Mouse (Mus musculus): Measurements from ENCODE around the gene Pkib. TPM values are rescaled to one million over a fixed set of nuclear protein-coding genes. Genes with fewer than 3 reads are reported as not detected.

The Pkib gene
- total and polyA plus RNA-seq, 3 experiments, result not detected

- TF ChIP-seq POLR2A (IDR thresholded peaks at IDR 0.05; ENCODE audit: control insufficient read depth in 1 of 2, insufficient read depth in 1 of 2, low read depth in 1 of 2, low read length in 2 of 2, poor library complexity in 1 of 2) (no peak), USF2 (IDR thresholded peaks at IDR 0.05; ENCODE audit: borderline replicate concordance in 1 of 2, insufficient read depth in 1 of 2, low read depth in 1 of 2, low read length in 2 of 2) (no peak), SIN3A (IDR thresholded peaks at IDR 0.05; ENCODE audit: low read length) (no peak), MAFK (IDR thresholded peaks at IDR 0.05; ENCODE audit: borderline replicate concordance, low read depth, low read length) (no peak), MYC (IDR thresholded peaks at IDR 0.05; ENCODE audit: low read depth, low read length) (no peak), TCF12 (IDR thresholded peaks at IDR 0.05; ENCODE audit: low read depth, low read length) (no peak), KAT2A (conservative IDR thresholded peaks at IDR 0.05; ENCODE audit: low read depth, low read length) (no peak), TBP (IDR thresholded peaks at IDR 0.05; ENCODE audit: low read depth, low read length) (no peak), ZC3H11A (IDR thresholded peaks at IDR 0.05; ENCODE audit: low read depth, low read length) (no peak), MAX (IDR thresholded peaks at IDR 0.05; ENCODE audit: low read length) (no peak), RAD21 (IDR thresholded peaks at IDR 0.05; ENCODE audit: low read depth, low read length) (no peak), BHLHE40 (IDR thresholded peaks at IDR 0.05; ENCODE audit: borderline replicate concordance, low read depth, low read length) (no peak), CTCF (IDR thresholded peaks at IDR 0.05 in 2 of 3, conservative IDR thresholded peaks at IDR 0.05 in 1 of 3; ENCODE audit: control insufficient read depth in 1 of 3, insufficient read depth in 1 of 3, low read depth in 2 of 3, low read length in 3 of 3, poor library complexity in 1 of 3, severe bottlenecking in 1 of 3) (no peak), CHD1 (IDR thresholded peaks at IDR 0.05; ENCODE audit: low read depth, low read length) (no peak), POLR2AphosphoS2 (IDR thresholded peaks at IDR 0.05; ENCODE audit: low read length) (no peak), UBTF (IDR thresholded peaks at IDR 0.05; ENCODE audit: borderline replicate concordance, insufficient read depth, low read depth, low read length) (no peak), GATA1 (IDR thresholded peaks at IDR 0.05; ENCODE audit: low read depth, low read length) (no peak), MXI1 (IDR thresholded peaks at IDR 0.05; ENCODE audit: low read depth, low read length) (no peak), HCFC1 (IDR thresholded peaks at IDR 0.05; ENCODE audit: low read depth, low read length) (no peak)
- H3K4me1 ChIP-seq (ENCODE audit: control insufficient read depth in 1 of 2, insufficient read depth in 2 of 2, low read length in 2 of 2), result no peaks in the 10 kb centered on the region
- H3K27me3 ChIP-seq (ENCODE audit: control insufficient read depth in 1 of 2, insufficient read depth in 2 of 2, low read length in 2 of 2), result no peaks in the 10 kb centered on the region
- no peaks in the 10 kb centered on the region for H3K9me3 ChIP-seq (replicated peaks; ENCODE audit: insufficient read depth, low read length)
- no peak overlapping the region for H3K4me3 ChIP-seq (ENCODE audit: control insufficient read depth in 1 of 2, insufficient read depth in 1 of 2, low read depth in 2 of 2, low read length in 2 of 2)
- H3K27ac ChIP-seq (ENCODE audit: control insufficient read depth, low read depth, low read length), result no peak overlapping the region
- no peak for DNase-seq (ENCODE audit: low read depth, low spot score)
- H3K9ac ChIP-seq (ENCODE audit: control insufficient read depth, low read depth, low read length, poor library complexity, severe bottlenecking), result no peak overlapping the region
- no peaks in the 10 kb centered on the region for H3K36me3 ChIP-seq (ENCODE audit: control insufficient read depth in 1 of 2, insufficient read depth in 2 of 2, low read length in 2 of 2)
- H3K79me2 ChIP-seq (ENCODE audit: control insufficient read depth, insufficient read depth, low read length, poor library complexity), result no peaks in the 10 kb centered on the region
These were observed 123.5 kb downstream of the Pkib start for GRCm38 (mm10) chr10:57755201-57755736.

DNA sequence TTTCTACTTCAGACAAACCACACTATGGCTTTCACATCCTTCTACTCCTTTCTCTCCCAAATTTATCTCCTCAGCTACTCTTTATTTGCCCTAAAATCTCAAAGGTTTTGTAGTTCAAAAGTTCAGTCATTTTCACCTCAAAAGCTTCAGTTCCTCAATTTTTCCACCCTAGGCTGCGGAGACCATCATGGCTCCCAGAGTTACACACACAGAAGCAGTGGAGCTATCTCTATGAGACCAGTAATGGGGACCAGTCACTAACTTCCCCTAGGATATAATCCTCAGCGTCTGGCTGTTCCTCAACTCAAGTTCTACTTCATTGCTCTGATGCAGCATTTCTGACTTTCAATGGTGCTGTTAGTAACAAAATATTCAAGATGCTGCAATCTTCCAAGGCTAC is 127.2 kb downstream of the Pkib start:
- no peaks in the 10 kb centered on the region for H3K27me3 ChIP-seq (ENCODE audit: control insufficient read depth in 1 of 2, insufficient read depth in 2 of 2, low read length in 2 of 2)
- H3K36me3 ChIP-seq (ENCODE audit: control insufficient read depth in 1 of 2, insufficient read depth in 2 of 2, low read length in 2 of 2), result no peaks in the 10 kb centered on the region
- no peak overlapping the region for H3K27ac ChIP-seq (ENCODE audit: control insufficient read depth, low read depth, low read length)
- no peaks in the 10 kb centered on the region for H3K9me3 ChIP-seq (replicated peaks; ENCODE audit: insufficient read depth, low read length)
- TF ChIP-seq UBTF (IDR thresholded peaks at IDR 0.05; ENCODE audit: borderline replicate concordance, insufficient read depth, low read depth, low read length) (no peak), GATA1 (IDR thresholded peaks at IDR 0.05; ENCODE audit: low read depth, low read length) (no peak), HCFC1 (IDR thresholded peaks at IDR 0.05; ENCODE audit: low read depth, low read length) (no peak), NELFE (IDR thresholded peaks at IDR 0.05; ENCODE audit: low read depth, low read length) (no peak), GABPA (IDR thresholded peaks at IDR 0.05; ENCODE audit: low read depth, low read length) (no peak), TCF12 (IDR thresholded peaks at IDR 0.05; ENCODE audit: low read depth, low read length) (no peak), MEF2A (IDR thresholded peaks at IDR 0.05; ENCODE audit: extremely low read depth, insufficient replicate concordance, low read depth, low read length, poor library complexity, severe bottlenecking) (no peak), RAD21 (IDR thresholded peaks at IDR 0.05; ENCODE audit: low read depth, low read length) (no peak), TBP (IDR thresholded peaks at IDR 0.05; ENCODE audit: low read depth, low read length) (no peak), RCOR1 (IDR thresholded peaks at IDR 0.05; ENCODE audit: low read depth, low read length) (no peak), CTCF (IDR thresholded peaks at IDR 0.05 in 2 of 3, conservative IDR thresholded peaks at IDR 0.05 in 1 of 3; ENCODE audit: control insufficient read depth in 1 of 3, insufficient read depth in 1 of 3, low read depth in 2 of 3, low read length in 3 of 3, poor library complexity in 1 of 3, severe bottlenecking in 1 of 3) (no peak), USF1 (IDR thresholded peaks at IDR 0.05; ENCODE audit: low read depth, low read length) (no peak), CHD1 (IDR thresholded peaks at IDR 0.05; ENCODE audit: low read depth, low read length) (no peak), NRF1 (IDR thresholded peaks at IDR 0.05; ENCODE audit: insufficient read depth, low read depth, low read length, poor library complexity, severe bottlenecking) (no peak)
- no peak for DNase-seq (ENCODE audit: low read depth, low spot score)
- H3K4me1 ChIP-seq (ENCODE audit: control insufficient read depth in 1 of 2, insufficient read depth in 2 of 2, low read length in 2 of 2), result no peaks in the 10 kb centered on the region
- H3K4me3 ChIP-seq (ENCODE audit: control insufficient read depth in 1 of 2, insufficient read depth in 1 of 2, low read depth in 2 of 2, low read length in 2 of 2), result no peak overlapping the region
- no peaks in the 10 kb centered on the region for H3K79me2 ChIP-seq (ENCODE audit: control insufficient read depth, insufficient read depth, low read length, poor library complexity)
- H3K9ac ChIP-seq (ENCODE audit: control insufficient read depth, low read depth, low read length, poor library complexity, severe bottlenecking), result no peak overlapping the region

All from MEL (cell line).